Mouse (Mus musculus): ENCODE results near the gene Snai3.
A peak's percentile ranks its signal among the peaks of the same experiment; 100 is the strongest.

- TF ChIP-seq CEBPB (IDR thresholded peaks at IDR 0.05; ENCODE audit: insufficient read depth, poor library complexity, severe bottlenecking) (no peak), POLR2A (IDR thresholded peaks at IDR 0.05; ENCODE audit: insufficient read length, low read depth) (no peak), MYOD1 (IDR thresholded peaks at IDR 0.05; ENCODE audit: control insufficient read depth in 1 of 3, insufficient read length in 2 of 3, low read depth in 2 of 3) (peak in 2 of 3 experiments; percentile 30 to 47), TCF3 (IDR thresholded peaks at IDR 0.05; ENCODE audit: insufficient read length, low read depth) (no peak), E2F4 (IDR thresholded peaks at IDR 0.05; ENCODE audit: insufficient read depth) (no peak), MAX (IDR thresholded peaks at IDR 0.05; ENCODE audit: low read depth) (no peak), REST (IDR thresholded peaks at IDR 0.05; ENCODE audit: insufficient read depth, insufficient read length) (no peak), MYOG (IDR thresholded peaks at IDR 0.05; ENCODE audit: control insufficient read depth in 1 of 3, insufficient read depth in 1 of 3, insufficient read length in 2 of 3, low read depth in 2 of 3) (peak in 2 of 3 experiments; percentile 49 to 52), USF1 (IDR thresholded peaks at IDR 0.05; ENCODE audit: low read depth) (no peak), POLR2AphosphoS2 (IDR thresholded peaks at IDR 0.05; ENCODE audit: insufficient read length, low read depth) (no peak), TCF12 (IDR thresholded peaks at IDR 0.05; ENCODE audit: insufficient read depth, poor library complexity, severe bottlenecking) (no peak), SRF (IDR thresholded peaks at IDR 0.05; ENCODE audit: control insufficient read depth, insufficient read length, low read depth) (no peak)
These were observed 9.3 kb downstream of the Snai3 start for GRCm38 (mm10) chr8:122451161-122451703.
